10 mouse cellular contexts compared by ENCODE assay signal in genomic region chr7:19091913-19092312, GRCm38 (mm10). TPM values are rescaled to one million over a fixed set of nuclear protein-coding genes. Genes with fewer than 3 reads are reported as not detected.
DNase-seq lines count a peak whose midpoint lies in the region; ATAC-seq lines count a peak whose summit lies in the region.
"Had no signal": no experiment of that assay in that cellular context is flagged by ENCODE, and none has a peak within 500 bp of the region (broad histone marks: within the 10 kb centered on the region; RNA-seq: fewer than 3 reads in every experiment).

No protein-coding gene starts in this region.

- 0 out of 2 replicates have a peak overlapping the region, but pooled peaks have one; percentile 3 for H3K4me3 ChIP-seq in heart, embryonic 12.5 days
- H3K4me3 ChIP-seq in midbrain, embryonic 11.5 days (ENCODE audit: low read depth, low read length), result no peak overlapping the region; the same call in 1 of the 2 replicates
- H3K4me3 ChIP-seq in midbrain, embryonic 14.5 days (replicated peaks; ENCODE audit: low read depth, low read length), result no peak overlapping the region
- no peak overlapping the region; the same call in 1 of the 2 replicates for H3K4me3 ChIP-seq in hindbrain, embryonic 12.5 days
- 0 out of 2 replicates have a peak overlapping the region, but pooled peaks have one; percentile 59 for H3K4me3 ChIP-seq in neural tube, embryonic 13.5 days

- H3K4me1 ChIP-seq in heart, embryonic 12.5 days (replicated peaks), result peaks cover 39% of the 10 kb centered on the region
- H3K4me1 ChIP-seq in midbrain, embryonic 11.5 days (ENCODE audit: control insufficient read depth, insufficient read depth, low read length), result peaks cover 35% of the 10 kb centered on the region
- peaks cover 24% of the 10 kb centered on the region for H3K4me1 ChIP-seq in midbrain, embryonic 14.5 days (ENCODE audit: control insufficient read depth, insufficient read depth, low read length)
- H3K4me1 ChIP-seq in hindbrain, embryonic 12.5 days, result peaks cover 47% of the 10 kb centered on the region
- peaks cover 55% of the 10 kb centered on the region for H3K4me1 ChIP-seq in neural tube, embryonic 13.5 days (replicated peaks)

- no peaks in the 10 kb centered on the region; the same call in 1 of the 2 replicates for H3K27me3 ChIP-seq in heart, embryonic 12.5 days (replicated peaks)
- H3K27me3 ChIP-seq in midbrain, embryonic 11.5 days (ENCODE audit: control insufficient read depth, insufficient read depth, low read length), result peaks cover 14% of the 10 kb centered on the region; the same call in 1 of the 2 replicates
- H3K27me3 ChIP-seq in midbrain, embryonic 14.5 days (ENCODE audit: control insufficient read depth, insufficient read depth, low read length), result peaks cover 26% of the 10 kb centered on the region
- H3K27me3 ChIP-seq in hindbrain, embryonic 12.5 days, result peaks cover 33% of the 10 kb centered on the region
- peaks cover 42% of the 10 kb centered on the region for H3K27me3 ChIP-seq in neural tube, embryonic 13.5 days

- intact Hi-C loops in heart, postnatal 36 days (cut with DNase I), result loop anchor here (2.0 kb wide), 1 partner anchor 13 kb away; no protein-coding TSS in a partner anchor

- DNase-seq in heart, postnatal 36 days, result no peak
- DNase-seq in midbrain, embryonic 11.5 days (ENCODE audit: low spot score, missing footprints), result peak; percentile 89
- no peak for DNase-seq in midbrain, embryonic 14.5 days
- no peak for DNase-seq in spleen, adult 18-20 months
- DNase-seq in layer of hippocampus, postnatal 36 days, result no peak

- WGBS in heart, embryonic 12.5 days, result 40% methylated on average over 17 of the region's 17 CpGs
- 25% methylated on average over 17 of the region's 17 CpGs for WGBS in midbrain, embryonic 11.5 days
- WGBS in midbrain, embryonic 14.5 days, result 26% methylated on average over 17 of the region's 17 CpGs
- WGBS in hindbrain, embryonic 12.5 days, result 31% methylated on average over 17 of the region's 17 CpGs
- 28% methylated on average over 17 of the region's 17 CpGs for WGBS in neural tube, embryonic 13.5 days

- peak overlapping the region; percentile 94 for H3K27ac ChIP-seq in heart, embryonic 12.5 days (ENCODE audit: poor library complexity, severe bottlenecking)
- no peak overlapping the region for H3K27ac ChIP-seq in midbrain, embryonic 11.5 days (ENCODE audit: low read depth, low read length)
- no peak overlapping the region for H3K27ac ChIP-seq in midbrain, embryonic 14.5 days (replicated peaks; ENCODE audit: low read depth, low read length)
- no peak overlapping the region for H3K27ac ChIP-seq in hindbrain, embryonic 12.5 days
- H3K27ac ChIP-seq in neural tube, embryonic 13.5 days (replicated peaks), result no peak overlapping the region

- H3K36me3 ChIP-seq in heart, embryonic 12.5 days, result peaks cover 53% of the 10 kb centered on the region
- peaks cover 7% of the 10 kb centered on the region; the same call in 1 of the 2 replicates for H3K36me3 ChIP-seq in midbrain, embryonic 11.5 days (ENCODE audit: control insufficient read depth, insufficient read depth, low read length)
- peaks cover 47% of the 10 kb centered on the region for H3K36me3 ChIP-seq in midbrain, embryonic 14.5 days (ENCODE audit: control insufficient read depth, insufficient read depth, low read length)
- H3K36me3 ChIP-seq in hindbrain, embryonic 12.5 days, result peaks cover 30% of the 10 kb centered on the region
- peaks cover 49% of the 10 kb centered on the region for H3K36me3 ChIP-seq in neural tube, embryonic 13.5 days

- peak overlapping the region; percentile 88 for H3K4me2 ChIP-seq in heart, embryonic 12.5 days
- peak overlapping the region; percentile 95 for H3K4me2 ChIP-seq in midbrain, embryonic 11.5 days
- H3K4me2 ChIP-seq in midbrain, embryonic 14.5 days (ENCODE audit: low read length), result no peak overlapping the region
- H3K4me2 ChIP-seq in hindbrain, embryonic 12.5 days (replicated peaks), result peak overlapping the region; percentile 89
- peak overlapping the region; percentile 95 for H3K4me2 ChIP-seq in neural tube, embryonic 13.5 days

- peak overlapping the region; percentile 72 for H3K9ac ChIP-seq in heart, embryonic 12.5 days
- H3K9ac ChIP-seq in midbrain, embryonic 11.5 days (ENCODE audit: low read length), result peak overlapping the region; percentile 45; the same call in 1 of the 2 replicates
- no peak overlapping the region for H3K9ac ChIP-seq in midbrain, embryonic 14.5 days (replicated peaks; ENCODE audit: low read length)
- 0 out of 2 replicates have a peak overlapping the region, but pooled peaks have one; percentile 18 for H3K9ac ChIP-seq in hindbrain, embryonic 12.5 days
- H3K9ac ChIP-seq in neural tube, embryonic 13.5 days, result peak overlapping the region; percentile 56

- no peaks in the 10 kb centered on the region for H3K9me3 ChIP-seq in heart, embryonic 12.5 days (replicated peaks)
- no peaks in the 10 kb centered on the region for H3K9me3 ChIP-seq in midbrain, embryonic 11.5 days (ENCODE audit: control insufficient read depth, low read length)
- no peaks in the 10 kb centered on the region for H3K9me3 ChIP-seq in midbrain, embryonic 14.5 days (ENCODE audit: control insufficient read depth, low read length)
- H3K9me3 ChIP-seq in hindbrain, embryonic 12.5 days (replicated peaks), result no peaks in the 10 kb centered on the region
- H3K9me3 ChIP-seq in neural tube, embryonic 13.5 days, result no peaks in the 10 kb centered on the region

- no peak for ATAC-seq in heart, embryonic 12.5 days (ENCODE audit: insufficient number of reproducible peaks, low FRiP score)
- no peak for ATAC-seq in midbrain, embryonic 11.5 days (ENCODE audit: low FRiP score)
- ATAC-seq in midbrain, embryonic 14.5 days (ENCODE audit: low FRiP score, low TSS enrichment), result no peak
- no peak for ATAC-seq in hindbrain, embryonic 12.5 days (ENCODE audit: low FRiP score)
- no peak for ATAC-seq in neural tube, embryonic 13.5 days (ENCODE audit: low read depth)
- ATAC-seq: activated CD4-positive, CD25-positive, alpha-beta regulatory T cell, adult 4 months had no signal

RNA-seq across cellular contexts. Expression of gene Six5, which starts 2.5 kb away (rescaled TPM):
- polyA plus RNA-seq in heart, embryonic 12.5 days (2016; fragmentation: Nextera tagmentation; extraction: Ambion mirVana), result 7.1 and 7.2 TPM in 2 replicates
- 10 to 100 TPM in 1 of 2 experiments, 1 to 10 TPM in 1; 7.2 to 10.2 TPM for total RNA-seq in heart, postnatal 36 days (2021)
- 7.0 and 8.8 TPM in 2 replicates for polyA plus RNA-seq in midbrain, embryonic 11.5 days (2014; fragmentation: Nextera tagmentation; extraction: Ambion mirVana)
- 1.5 and 2.5 TPM in 2 replicates for polyA plus RNA-seq in midbrain, embryonic 14.5 days (2014; fragmentation: Nextera tagmentation; extraction: Ambion mirVana)
- 9.1 and 9.7 TPM in 2 replicates for polyA plus RNA-seq in hindbrain, embryonic 12.5 days (2016; fragmentation: Nextera tagmentation; extraction: Ambion mirVana)
- 2.5 and 3.2 TPM in 2 replicates for polyA plus RNA-seq in neural tube, embryonic 13.5 days (2015; fragmentation: Nextera tagmentation; extraction: Ambion mirVana)
- 1 to 10 TPM; 2.5 to 2.8 TPM for total RNA-seq in layer of hippocampus, postnatal 36 days (2021)

RNA-seq across cellular contexts. Expression of gene Dmpk, which starts 8.3 kb away (rescaled TPM):
- polyA plus RNA-seq in heart, embryonic 12.5 days (2016; fragmentation: Nextera tagmentation; extraction: Ambion mirVana), result 16.4 and 17.2 TPM in 2 replicates
- 100 to 1,000 TPM; 512 to 563 TPM for total RNA-seq in heart, postnatal 36 days (2021)
- polyA plus RNA-seq in midbrain, embryonic 11.5 days (2014; fragmentation: Nextera tagmentation; extraction: Ambion mirVana), result 7.0 and 7.3 TPM in 2 replicates
- polyA plus RNA-seq in midbrain, embryonic 14.5 days (2014; fragmentation: Nextera tagmentation; extraction: Ambion mirVana), result 9.8 and 13.2 TPM in 2 replicates
- polyA plus RNA-seq in hindbrain, embryonic 12.5 days (2016; fragmentation: Nextera tagmentation; extraction: Ambion mirVana), result 13.4 and 14.6 TPM in 2 replicates
- 10.5 and 10.7 TPM in 2 replicates for polyA plus RNA-seq in neural tube, embryonic 13.5 days (2015; fragmentation: Nextera tagmentation; extraction: Ambion mirVana)
- total RNA-seq in layer of hippocampus, postnatal 36 days (2021), result 10 to 100 TPM; 36.3 to 48.1 TPM
- polyA plus RNA-seq: activated CD4-positive, CD25-positive, alpha-beta regulatory T cell, adult 4 months had no signal

RNA-seq across cellular contexts. Expression of gene Dmwd, which starts 15.9 kb away (rescaled TPM):
- polyA plus RNA-seq in heart, embryonic 12.5 days (2016; fragmentation: Nextera tagmentation; extraction: Ambion mirVana), result 15.4 and 15.5 TPM in 2 replicates
- total RNA-seq in heart, postnatal 36 days (2021), result 10 to 100 TPM; 48.8 to 52.4 TPM
- 15.2 and 16.9 TPM in 2 replicates for polyA plus RNA-seq in midbrain, embryonic 11.5 days (2014; fragmentation: Nextera tagmentation; extraction: Ambion mirVana)
- polyA plus RNA-seq in midbrain, embryonic 14.5 days (2014; fragmentation: Nextera tagmentation; extraction: Ambion mirVana), result 33.2 and 39.2 TPM in 2 replicates
- polyA plus RNA-seq in hindbrain, embryonic 12.5 days (2016; fragmentation: Nextera tagmentation; extraction: Ambion mirVana), result 20.1 and 23.6 TPM in 2 replicates
- polyA plus RNA-seq in neural tube, embryonic 13.5 days (2015; fragmentation: Nextera tagmentation; extraction: Ambion mirVana), result 25.1 and 26.0 TPM in 2 replicates
- total RNA-seq in layer of hippocampus, postnatal 36 days (2021), result 100 to 1,000 TPM; 136 to 143 TPM
- polyA plus RNA-seq: activated CD4-positive, CD25-positive, alpha-beta regulatory T cell, adult 4 months had no signal

RNA-seq across cellular contexts. Expression of gene Gm4969, which starts 26.3 kb away (rescaled TPM):
- polyA plus RNA-seq in heart, embryonic 12.5 days (2016; fragmentation: Nextera tagmentation; extraction: Ambion mirVana), result 2.2 TPM in 2 replicates
- total RNA-seq in heart, postnatal 36 days (2021), result not detected
- 0.46 and 0.58 TPM in 2 replicates for polyA plus RNA-seq in midbrain, embryonic 11.5 days (2014; fragmentation: Nextera tagmentation; extraction: Ambion mirVana)
- 5.2 and 5.8 TPM in 2 replicates for polyA plus RNA-seq in midbrain, embryonic 14.5 days (2014; fragmentation: Nextera tagmentation; extraction: Ambion mirVana)
- 1.8 TPM in 2 replicates for polyA plus RNA-seq in hindbrain, embryonic 12.5 days (2016; fragmentation: Nextera tagmentation; extraction: Ambion mirVana)
- polyA plus RNA-seq in neural tube, embryonic 13.5 days (2015; fragmentation: Nextera tagmentation; extraction: Ambion mirVana), result 2.1 and 2.3 TPM in 2 replicates
- under 1 TPM; 0.40 to 0.43 TPM for total RNA-seq in layer of hippocampus, postnatal 36 days (2021)
- polyA plus RNA-seq: activated CD4-positive, CD25-positive, alpha-beta regulatory T cell, adult 4 months; large intestine, adult 2 months had no signal

RNA-seq across cellular contexts. Expression of gene Fbxo46, which starts 27.7 kb away (rescaled TPM):
- polyA plus RNA-seq in heart, embryonic 12.5 days (2016; fragmentation: Nextera tagmentation; extraction: Ambion mirVana), result 10.2 and 11.2 TPM in 2 replicates
- 1 to 10 TPM; 4.6 to 5.3 TPM for total RNA-seq in heart, postnatal 36 days (2021)
- 9.4 and 9.5 TPM in 2 replicates for polyA plus RNA-seq in midbrain, embryonic 11.5 days (2014; fragmentation: Nextera tagmentation; extraction: Ambion mirVana)
- 11.3 and 13.8 TPM in 2 replicates for polyA plus RNA-seq in midbrain, embryonic 14.5 days (2014; fragmentation: Nextera tagmentation; extraction: Ambion mirVana)
- 20.9 TPM in 2 replicates for polyA plus RNA-seq in hindbrain, embryonic 12.5 days (2016; fragmentation: Nextera tagmentation; extraction: Ambion mirVana)
- 17.7 and 18.1 TPM in 2 replicates for polyA plus RNA-seq in neural tube, embryonic 13.5 days (2015; fragmentation: Nextera tagmentation; extraction: Ambion mirVana)
- total RNA-seq in layer of hippocampus, postnatal 36 days (2021), result 10 to 100 TPM; 14.2 to 14.3 TPM

Comparison
In these comparisons a context has a peak if more than half of its experiments do, and no peak if none do; other contexts are left out.
1. H3K4me3 ChIP-seq: peak in heart, embryonic 12.5 days (single experiment) and neural tube, embryonic 13.5 days (single experiment); none in midbrain, embryonic 11.5 days (single experiment), midbrain, embryonic 14.5 days (single experiment) and hindbrain, embryonic 12.5 days (single experiment).